Mouse (Mus musculus): Measurements from ENCODE around the gene Birc2. TPM values are rescaled to one million over a fixed set of nuclear protein-coding genes. Genes with fewer than 3 reads are reported as not detected.

Birc2 gene
- total RNA-seq, 2 experiments from 2014 or later: 24.6 to 26.6 TPM

Small RNA genes within 50 kb of the gene (microRNA-seq; reads per million reads assigned to microRNA genes)
- 0 to 0.24 reads per million in 2 experiments for gene Mir5618

Other genes with a start within 250 kb of the Birc2 start
- gene Mmp20, start 208.8 kb downstream of the Birc2 start, total RNA-seq (2021): not detected
- gene Mmp7, start 145.0 kb downstream of the Birc2 start, total RNA-seq (2021): not detected
- gene Tmem123, start 73.0 kb downstream of the Birc2 start, total RNA-seq (2021): 10 to 100 TPM; 57.0 to 61.2 TPM
- 10 to 100 TPM in 1 of 2 experiments, 1 to 10 TPM in 1; 8.5 to 12.0 TPM for gene Birc3, start 36.1 kb upstream of the Birc2 start, total RNA-seq (2021)
- gene Yap1, start 167.5 kb upstream of the Birc2 start, total RNA-seq (2021): 10 to 100 TPM; 63.6 to 70.5 TPM
- 1 to 10 TPM in 1 of 2 experiments, under 1 TPM in 1; 0.79 to 1.3 TPM for gene Cfap300, start 205.8 kb upstream of the Birc2 start, total RNA-seq (2021)